ENCODE assay signal across 8 mouse cellular contexts in genomic region chr4:134555956-134556580, GRCm38 (mm10). TPM values are rescaled to one million over a fixed set of nuclear protein-coding genes. Genes with fewer than 3 reads are reported as not detected.
DNase-seq lines count a peak whose midpoint lies in the region; ATAC-seq and TF ChIP-seq lines count a peak whose summit lies in the region.

No protein-coding gene starts in this region.

- peak; percentile 54 for TF ChIP-seq CTCF in heart, adult 2 months (IDR thresholded peaks at IDR 0.05)
- peak; percentile 59 for TF ChIP-seq CTCF in liver, postnatal 0 days (IDR thresholded peaks at IDR 0.05; ENCODE audit: low read depth)

- no peak overlapping the region for H3K27ac ChIP-seq in heart, adult 2 months
- no peak overlapping the region for H3K27ac ChIP-seq in liver, postnatal 0 days (ENCODE audit: low read depth)
- H3K27ac ChIP-seq in forebrain, embryonic 12.5 days = no peak overlapping the region

- no peak overlapping the region for H3K4me2 ChIP-seq in liver, postnatal 0 days (ENCODE audit: low read depth, low read length)
- no peak overlapping the region for H3K4me2 ChIP-seq in forebrain, embryonic 12.5 days

- TF ChIP-seq POLR2A in heart, adult 2 months (IDR thresholded peaks at IDR 0.05; ENCODE audit: insufficient read depth, low read depth, low read length) = no peak

- peaks cover 5% of the 10 kb centered on the region for H3K4me1 ChIP-seq in heart, adult 2 months (ENCODE audit: control insufficient read depth, insufficient read depth, low read length)
- peaks cover 12% of the 10 kb centered on the region for H3K4me1 ChIP-seq in liver, postnatal 0 days (ENCODE audit: insufficient read depth)
- H3K4me1 ChIP-seq in forebrain, embryonic 12.5 days = peaks cover 24% of the 10 kb centered on the region

- intact Hi-C loops in heart, adult 2 months (cut with DNase I) = no loop called here

- H3K9ac ChIP-seq in heart, adult 2 months (ENCODE audit: low read depth, low read length) = no peak overlapping the region
- no peak overlapping the region for H3K9ac ChIP-seq in liver, postnatal 0 days (replicated peaks)
- H3K9ac ChIP-seq in forebrain, embryonic 12.5 days = no peak overlapping the region

- H3K36me3 ChIP-seq in heart, adult 2 months (ENCODE audit: control insufficient read depth, insufficient read depth, low read length) = no peaks in the 10 kb centered on the region
- H3K36me3 ChIP-seq in liver, postnatal 0 days (replicated peaks; ENCODE audit: insufficient read depth, low read length) = no peaks in the 10 kb centered on the region
- H3K36me3 ChIP-seq in forebrain, embryonic 12.5 days (replicated peaks) = no peaks in the 10 kb centered on the region

- no peaks in the 10 kb centered on the region for H3K79me2 ChIP-seq in heart, adult 2 months (replicated peaks; ENCODE audit: control insufficient read depth, insufficient read depth, low read length)

- H3K9me3 ChIP-seq in liver, postnatal 0 days (ENCODE audit: low read length) = no peaks in the 10 kb centered on the region
- no peaks in the 10 kb centered on the region for H3K9me3 ChIP-seq in forebrain, embryonic 12.5 days

- DNase-seq in heart, adult 2 months = no peak
- DNase-seq in heart, adult 18-20 months = no peak
- peak; percentile 55 for DNase-seq in lung, postnatal 10 days
- no peak for DNase-seq in lung, postnatal 25 days (ENCODE audit: low spot score)
- peak; percentile 42 for DNase-seq in MEL-GATA-1-ER (ENCODE audit: extremely low read depth, low read depth)
- peak; percentile 66 for DNase-seq in liver, postnatal 0 days
- DNase-seq in frontal cortex, postnatal 25 days (ENCODE audit: low spot score in 2 of 2) = no peak

- TF ChIP-seq EP300 in heart, adult 2 months (IDR thresholded peaks at IDR 0.05; ENCODE audit: insufficient read depth, low read depth, low read length) = no peak
- no peak for TF ChIP-seq EP300 in liver, postnatal 0 days (IDR thresholded peaks at IDR 0.05; ENCODE audit: low read depth)

- ATAC-seq in liver, postnatal 0 days = no peak
- no peak for ATAC-seq in forebrain, embryonic 12.5 days (ENCODE audit: low FRiP score)

- no peaks in the 10 kb centered on the region for H3K27me3 ChIP-seq in heart, adult 2 months (ENCODE audit: control insufficient read depth, insufficient read depth, low read length)
- H3K27me3 ChIP-seq in liver, postnatal 0 days (ENCODE audit: insufficient read depth, low read length) = peaks cover 4% of the 10 kb centered on the region; the same call in 1 of the 2 replicates
- no peaks in the 10 kb centered on the region for H3K27me3 ChIP-seq in forebrain, embryonic 12.5 days

- WGBS in heart, adult 2 months = 69% methylated on average over 8 of the region's 8 CpGs
- WGBS in liver, postnatal 0 days (ENCODE audit: insufficient replicate concordance) = 63% methylated on average over 7 of the region's 8 CpGs
- WGBS in forebrain, embryonic 12.5 days = 62% methylated on average over 8 of the region's 8 CpGs

- H3K4me3 ChIP-seq in heart, adult 2 months = no peak overlapping the region
- no peak overlapping the region for H3K4me3 ChIP-seq in liver, postnatal 0 days (ENCODE audit: low read depth, low read length)
- no peak overlapping the region for H3K4me3 ChIP-seq in forebrain, embryonic 12.5 days (replicated peaks)

RNA-seq across cellular contexts. Expression of gene Selenon, which starts 4.1 kb away (rescaled TPM):
- 10 to 100 TPM; 18.6 to 19.9 TPM for total RNA-seq in heart, adult 2 months (2021)
- polyA plus RNA-seq in heart, adult 2 months (2012; rRNA removed) = 22.5 and 23.6 TPM in 2 replicates
- 10 to 100 TPM; 16.8 to 17.0 TPM for total RNA-seq in heart, adult 18-20 months (2021)
- polyA plus RNA-seq in liver, postnatal 0 days (2015; fragmentation: Nextera tagmentation; extraction: Ambion mirVana) = 2.8 TPM in 2 replicates
- 9.3 and 14.8 TPM in 2 replicates for polyA plus RNA-seq in forebrain, embryonic 12.5 days (2016; fragmentation: Nextera tagmentation; extraction: Ambion mirVana)

RNA-seq across cellular contexts. Expression of gene Mtfr1l, which starts 20.9 kb away (rescaled TPM):
- total RNA-seq in heart, adult 2 months (2021) = 100 to 1,000 TPM; 170 to 191 TPM
- polyA plus RNA-seq in heart, adult 2 months (2012; rRNA removed) = 196 and 278 TPM in 2 replicates
- 100 to 1,000 TPM; 184 to 217 TPM for total RNA-seq in heart, adult 18-20 months (2021)
- 56.9 and 60.3 TPM in 2 replicates for polyA plus RNA-seq in liver, postnatal 0 days (2015; fragmentation: Nextera tagmentation; extraction: Ambion mirVana)
- polyA plus RNA-seq in forebrain, embryonic 12.5 days (2016; fragmentation: Nextera tagmentation; extraction: Ambion mirVana) = 125 and 129 TPM in 2 replicates

RNA-seq across cellular contexts. Expression of gene Aunip, which starts 45.3 kb away (rescaled TPM):
- total RNA-seq in heart, adult 2 months (2021) = under 1 TPM; 0.18 TPM
- polyA plus RNA-seq in heart, adult 2 months (2012; rRNA removed) = not detected in 2 replicates
- total RNA-seq in heart, adult 18-20 months (2021) = under 1 TPM in 1 of 2 experiments, not detected in 1; 0.36 TPM
- 6.9 and 7.1 TPM in 2 replicates for polyA plus RNA-seq in liver, postnatal 0 days (2015; fragmentation: Nextera tagmentation; extraction: Ambion mirVana)
- polyA plus RNA-seq in forebrain, embryonic 12.5 days (2016; fragmentation: Nextera tagmentation; extraction: Ambion mirVana) = 14.1 and 15.4 TPM in 2 replicates

RNA-seq across cellular contexts. Expression of gene Paqr7, which starts 59.6 kb away (rescaled TPM):
- 10 to 100 TPM; 13.4 to 16.7 TPM for total RNA-seq in heart, adult 2 months (2021)
- polyA plus RNA-seq in heart, adult 2 months (2012; rRNA removed) = 22.6 and 37.2 TPM in 2 replicates
- 10 to 100 TPM; 15.5 to 15.7 TPM for total RNA-seq in heart, adult 18-20 months (2021)
- 12.4 and 17.8 TPM in 2 replicates for polyA plus RNA-seq in liver, postnatal 0 days (2015; fragmentation: Nextera tagmentation; extraction: Ambion mirVana)
- polyA plus RNA-seq in forebrain, embryonic 12.5 days (2016; fragmentation: Nextera tagmentation; extraction: Ambion mirVana) = 3.8 and 4.9 TPM in 2 replicates

Comparison
In these comparisons a context has a peak if more than half of its experiments do, and no peak if none do; other contexts are left out.
1. DNase-seq: peak in lung, postnatal 10 days (single experiment), MEL-GATA-1-ER (single experiment) and liver, postnatal 0 days (single experiment); none in heart, adult 2 months (0 of 2), heart, adult 18-20 months (0 of 2), lung, postnatal 25 days (single experiment) and frontal cortex, postnatal 25 days (0 of 2).